Mouse (Mus musculus): ENCODE measurements at regions not wholly inside any gene's neighbourhood (a gene's known extent, or its start where the extent isn't known, plus 50 kb on each side); places are given as distances from the start of the nearest gene placed in this dataset.

DNA sequence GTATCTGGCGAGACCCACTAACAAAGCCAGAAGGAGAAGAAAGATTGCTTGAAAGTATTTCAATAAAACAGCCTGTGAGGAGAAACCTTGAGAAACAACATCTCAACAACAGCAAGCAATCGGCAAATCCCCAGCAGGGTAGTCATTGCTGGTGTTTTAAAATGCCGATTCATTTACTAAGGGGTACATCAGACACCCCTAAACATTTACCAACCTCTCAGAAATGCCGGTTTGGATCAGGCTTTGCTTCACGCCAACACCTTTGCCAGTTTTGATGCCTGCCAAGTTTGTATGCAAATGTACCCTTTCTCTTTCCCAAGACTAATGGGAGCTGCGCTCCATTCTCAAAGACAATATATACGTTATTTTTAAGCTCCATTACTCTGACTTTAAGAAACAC lies 383.1 kb downstream of the Prdm2 start:
- Histone ChIP-seq H3K4me3 (ENCODE audit: low read depth, low read length) (no peak overlapping the region), H3K4me1 (ENCODE audit: control insufficient read depth, insufficient read depth, low read length) (no peaks in the 10 kb centered on the region), H3K9me3 (replicated peaks; ENCODE audit: control insufficient read depth, insufficient read depth, low read length, poor library complexity, severe bottlenecking) (no peaks in the 10 kb centered on the region), H3K36me3 (ENCODE audit: control insufficient read depth, insufficient read depth, low read length, poor library complexity, severe bottlenecking) (no peaks in the 10 kb centered on the region), H3K27me3 (ENCODE audit: control insufficient read depth, insufficient read depth, low read length, poor library complexity, severe bottlenecking) (no peaks in the 10 kb centered on the region), H3K27ac (ENCODE audit: insufficient read depth, low read length) (no peak overlapping the region), H3K9ac (ENCODE audit: low read depth, poor library complexity, severe bottlenecking) (no peak overlapping the region)
- TF ChIP-seq POLR2A (IDR thresholded peaks at IDR 0.05; ENCODE audit: insufficient read depth, low read length) (no peak), CTCF (IDR thresholded peaks at IDR 0.05; ENCODE audit: low read depth, low read length) (no peak), EP300 (IDR thresholded peaks at IDR 0.05; ENCODE audit: insufficient read depth, low read depth, low read length) (no peak)

- no peaks in the 10 kb centered on the region for H3K9me3 ChIP-seq (replicated peaks; ENCODE audit: control insufficient read depth, insufficient read depth, low read length, poor library complexity, severe bottlenecking)
- no peak overlapping the region for H3K9ac ChIP-seq (ENCODE audit: low read depth, poor library complexity, severe bottlenecking)
- no peaks in the 10 kb centered on the region for H3K27me3 ChIP-seq (ENCODE audit: control insufficient read depth, insufficient read depth, low read length, poor library complexity, severe bottlenecking)
- no peak overlapping the region for H3K4me3 ChIP-seq (ENCODE audit: low read depth, low read length)
- TF ChIP-seq CTCF (IDR thresholded peaks at IDR 0.05; ENCODE audit: low read depth, low read length) (no peak), EP300 (IDR thresholded peaks at IDR 0.05; ENCODE audit: insufficient read depth, low read depth, low read length) (no peak), POLR2A (IDR thresholded peaks at IDR 0.05; ENCODE audit: insufficient read depth, low read length) (no peak)
- H3K36me3 ChIP-seq (ENCODE audit: control insufficient read depth, insufficient read depth, low read length, poor library complexity, severe bottlenecking) = no peaks in the 10 kb centered on the region
- H3K4me1 ChIP-seq (ENCODE audit: control insufficient read depth, insufficient read depth, low read length) = no peaks in the 10 kb centered on the region
- H3K27ac ChIP-seq (ENCODE audit: insufficient read depth, low read length) = no peak overlapping the region
Observed at GRCm38 (mm10) chr4:142828969-142829368, 383.8 kb downstream of the Prdm2 start.

DNA sequence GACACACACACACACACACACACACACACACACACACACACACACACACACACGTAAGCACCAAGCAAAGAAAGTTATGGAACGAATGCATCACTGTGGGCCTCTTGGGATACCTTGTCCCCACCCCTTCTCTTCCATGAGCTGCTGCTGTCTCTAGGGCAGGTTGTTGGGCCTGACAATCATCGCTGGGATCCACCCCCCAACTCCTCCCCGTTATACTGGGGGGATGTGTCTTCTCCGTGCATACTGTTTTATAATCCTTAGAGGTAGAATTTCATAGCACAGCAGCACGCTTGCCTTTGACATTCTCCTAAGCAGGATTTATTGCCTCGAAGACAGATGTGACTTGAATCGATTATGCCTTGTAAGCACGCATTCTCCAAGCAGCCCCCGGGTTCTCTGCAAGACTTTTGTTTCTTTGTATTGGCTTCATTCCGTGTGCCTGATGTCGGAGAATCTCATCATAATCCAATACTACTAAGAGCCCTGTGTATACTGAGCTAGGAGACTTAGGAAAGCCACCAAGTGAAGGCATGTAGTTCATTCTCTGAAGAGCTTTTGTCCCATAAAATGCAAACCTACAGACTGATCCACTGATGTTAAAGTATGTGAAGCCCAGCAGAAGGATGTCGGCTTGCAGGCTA lies 386.4 kb downstream of the Prdm2 start:
- no peaks in the 10 kb centered on the region for H3K4me1 ChIP-seq (ENCODE audit: control insufficient read depth, insufficient read depth, low read length)

GRCm38 (mm10) chr4:142825786-142826185 lies 387.0 kb downstream of the Prdm2 start:
- Histone ChIP-seq H3K4me1 (ENCODE audit: control insufficient read depth, insufficient read depth, low read length) (no peaks in the 10 kb centered on the region), H3K9ac (ENCODE audit: low read depth, poor library complexity, severe bottlenecking) (no peak overlapping the region), H3K4me3 (ENCODE audit: low read depth, low read length) (no peak overlapping the region), H3K27me3 (ENCODE audit: control insufficient read depth, insufficient read depth, low read length, poor library complexity, severe bottlenecking) (no peaks in the 10 kb centered on the region), H3K9me3 (replicated peaks; ENCODE audit: control insufficient read depth, insufficient read depth, low read length, poor library complexity, severe bottlenecking) (no peaks in the 10 kb centered on the region), H3K36me3 (ENCODE audit: control insufficient read depth, insufficient read depth, low read length, poor library complexity, severe bottlenecking) (no peaks in the 10 kb centered on the region), H3K27ac (ENCODE audit: insufficient read depth, low read length) (no peak overlapping the region)
- TF ChIP-seq CTCF (IDR thresholded peaks at IDR 0.05; ENCODE audit: low read depth, low read length) (no peak), POLR2A (IDR thresholded peaks at IDR 0.05; ENCODE audit: insufficient read depth, low read length) (no peak)

More for the DNA sequence above, 386.4 kb downstream of the Prdm2 start:
- TF ChIP-seq CTCF (IDR thresholded peaks at IDR 0.05; ENCODE audit: low read depth, low read length) = no peak
- TF ChIP-seq POLR2A (IDR thresholded peaks at IDR 0.05; ENCODE audit: insufficient read depth, low read length) = no peak
- no peak for TF ChIP-seq EP300 (IDR thresholded peaks at IDR 0.05; ENCODE audit: insufficient read depth, low read depth, low read length)
- H3K27ac ChIP-seq (ENCODE audit: insufficient read depth, low read length) = no peak overlapping the region
- no peaks in the 10 kb centered on the region for H3K36me3 ChIP-seq (ENCODE audit: control insufficient read depth, insufficient read depth, low read length, poor library complexity, severe bottlenecking)
- no peak overlapping the region for H3K4me3 ChIP-seq (ENCODE audit: low read depth, low read length)
- no peaks in the 10 kb centered on the region for H3K27me3 ChIP-seq (ENCODE audit: control insufficient read depth, insufficient read depth, low read length, poor library complexity, severe bottlenecking)
- no peak overlapping the region for H3K9ac ChIP-seq (ENCODE audit: low read depth, poor library complexity, severe bottlenecking)
- no peaks in the 10 kb centered on the region for H3K9me3 ChIP-seq (replicated peaks; ENCODE audit: control insufficient read depth, insufficient read depth, low read length, poor library complexity, severe bottlenecking)

GRCm38 (mm10) chr4:142818440-142818839 lies 394.4 kb downstream of the Prdm2 start:
- Histone ChIP-seq H3K4me1 (ENCODE audit: control insufficient read depth, insufficient read depth, low read length) (no peaks in the 10 kb centered on the region), H3K9ac (ENCODE audit: low read depth, poor library complexity, severe bottlenecking) (no peak overlapping the region), H3K9me3 (replicated peaks; ENCODE audit: control insufficient read depth, insufficient read depth, low read length, poor library complexity, severe bottlenecking) (no peaks in the 10 kb centered on the region), H3K4me3 (ENCODE audit: low read depth, low read length) (no peak overlapping the region), H3K36me3 (ENCODE audit: control insufficient read depth, insufficient read depth, low read length, poor library complexity, severe bottlenecking) (no peaks in the 10 kb centered on the region), H3K27me3 (ENCODE audit: control insufficient read depth, insufficient read depth, low read length, poor library complexity, severe bottlenecking) (no peaks in the 10 kb centered on the region), H3K27ac (ENCODE audit: insufficient read depth, low read length) (no peak overlapping the region)
- no peak for TF ChIP-seq POLR2A (IDR thresholded peaks at IDR 0.05; ENCODE audit: insufficient read depth, low read length)
- no peak for TF ChIP-seq CTCF (IDR thresholded peaks at IDR 0.05; ENCODE audit: low read depth, low read length)
- no peak for TF ChIP-seq EP300 (IDR thresholded peaks at IDR 0.05; ENCODE audit: insufficient read depth, low read depth, low read length)

DNA sequence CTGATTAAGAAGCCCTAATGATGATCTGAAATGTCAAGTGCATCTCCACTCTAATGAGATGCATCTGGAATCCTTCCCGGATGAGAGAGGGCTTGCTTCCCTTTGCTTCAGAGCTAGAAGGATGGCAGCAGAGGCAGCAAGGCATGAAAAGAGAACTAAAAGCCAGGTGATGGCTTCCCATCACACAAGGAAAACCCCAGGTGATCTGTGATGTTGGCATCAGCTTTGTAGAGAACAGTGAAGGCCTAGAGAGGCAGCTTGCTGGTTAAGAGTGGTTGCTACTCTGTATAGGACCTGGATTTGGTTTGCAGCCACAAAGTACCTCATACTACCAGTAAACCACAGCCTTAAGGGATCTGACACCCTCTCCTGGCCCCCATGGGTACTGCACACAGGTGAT lies 395.8 kb downstream of the Prdm2 start:
- no peaks in the 10 kb centered on the region for H3K36me3 ChIP-seq (ENCODE audit: control insufficient read depth, insufficient read depth, low read length, poor library complexity, severe bottlenecking)
- no peaks in the 10 kb centered on the region for H3K4me1 ChIP-seq (ENCODE audit: control insufficient read depth, insufficient read depth, low read length)
- no peak overlapping the region for H3K27ac ChIP-seq (ENCODE audit: insufficient read depth, low read length)
- H3K9me3 ChIP-seq (replicated peaks; ENCODE audit: control insufficient read depth, insufficient read depth, low read length, poor library complexity, severe bottlenecking) = no peaks in the 10 kb centered on the region
- TF ChIP-seq POLR2A (IDR thresholded peaks at IDR 0.05; ENCODE audit: insufficient read depth, low read length) = no peak
- H3K9ac ChIP-seq (ENCODE audit: low read depth, poor library complexity, severe bottlenecking) = no peak overlapping the region
- H3K4me3 ChIP-seq (ENCODE audit: low read depth, low read length) = no peak overlapping the region
- H3K27me3 ChIP-seq (ENCODE audit: control insufficient read depth, insufficient read depth, low read length, poor library complexity, severe bottlenecking) = no peaks in the 10 kb centered on the region
